Mouse (Mus musculus) kidney, embryonic 15.5 days (tissue): ENCODE results near the gene Ube2j2. TPM values are rescaled to one million over a fixed set of nuclear protein-coding genes. Genes with fewer than 3 reads are reported as not detected.
A peak's percentile ranks its signal among the peaks of the same experiment; 100 is the strongest.

ENCODE experiments used
- ATAC-seq: fragments of 200-750 bp; cut with Nextera tagmentation; replicated peaks from 2 replicates; pipeline ENCODE4 v1.8.0; 2017; ENCODE audit warnings: moderate TSS enrichment; ENCODE audit not compliant: low FRiP score
- H3K27ac ChIP-seq: fragments of 300-500 bp; sonication (generic); 2 replicates; pipeline ENCODE4 v1.5.1; 2015; ENCODE audit warnings: mild to moderate bottlenecking, inconsistent platforms
- H3K27me3 ChIP-seq: fragments of 300-500 bp; sonication (generic); 2 replicates; pipeline ENCODE4 v1.6.1; 2015; ENCODE audit warnings: inconsistent platforms
- H3K36me3 ChIP-seq: fragments of 300-500 bp; sonication (generic); 2 replicates; pipeline ENCODE4 v1.6.1; 2015; ENCODE audit warnings: inconsistent platforms
- H3K4me1 ChIP-seq: fragments of 300-500 bp; sonication (generic); 2 replicates; pipeline ENCODE4 v1.6.1; 2015; ENCODE audit warnings: inconsistent platforms
- H3K4me2 ChIP-seq: fragments of 300-500 bp; sonication (generic); 2 replicates; pipeline ENCODE4 v1.6.1; 2015; ENCODE audit warnings: moderate library complexity, mild to moderate bottlenecking, inconsistent platforms
- H3K4me3 ChIP-seq: fragments of 300-500 bp; sonication (generic); replicated peaks from 2 replicates; pipeline ENCODE4 v1.5.1; 2015; ENCODE audit warnings: mild to moderate bottlenecking, inconsistent platforms
- H3K9ac ChIP-seq: fragments of 300-500 bp; sonication (generic); 2 replicates; pipeline ENCODE4 v1.6.1; 2015; ENCODE audit warnings: mild to moderate bottlenecking, inconsistent platforms
- H3K9me3 ChIP-seq: fragments of 300-500 bp; sonication (generic); replicated peaks from 2 replicates; pipeline ENCODE4 v1.6.1; 2016; ENCODE audit warnings: inconsistent platforms
- WGBS: fragments of 180-500 bp; shearing (Covaris S2); methylation state at CpG from one replicate; pipeline ENCODE4 v1.1.7; 2015; ENCODE audit warnings: mixed read lengths; 5-methylcytosine and 5-hydroxymethylcytosine counted together
- polyA plus RNA-seq: library from polyadenylated mRNA; unstranded; fragments of >200 nt; fragmentation: Nextera tagmentation; extraction: Ambion mirVana; gene quantifications from 2 replicates; pipeline ENCODE4 v1.2.1, GENCODE M21; 2015

Gene Ube2j2
- polyA plus RNA-seq, 1 experiment from 2014 or later = 110 TPM

DNA sequence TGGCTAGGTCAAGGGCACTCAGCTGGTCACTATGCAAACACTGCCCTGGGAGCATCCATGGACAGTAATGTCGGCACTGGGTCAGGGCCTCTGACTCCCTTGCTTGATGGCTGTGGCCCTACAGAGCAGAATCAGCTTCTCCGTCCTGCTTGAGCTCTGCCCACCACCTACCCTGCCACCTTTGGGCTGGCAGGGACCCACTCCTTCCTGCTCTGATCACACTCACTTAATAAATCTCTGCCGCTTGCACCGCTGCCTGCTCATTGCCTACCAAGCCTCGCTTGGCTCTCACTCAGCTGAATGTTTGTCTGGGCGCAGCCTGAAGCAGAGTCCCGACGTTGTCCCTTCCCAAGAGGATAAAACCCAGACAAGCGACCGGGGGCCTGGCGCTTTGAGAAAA lies 36.6 kb upstream of the Ube2j2 start:
- Histone ChIP-seq H3K27me3 (no peaks in the 10 kb centered on the region), H3K4me2 (no peak overlapping the region), H3K9ac (no peak overlapping the region), H3K9me3 (no peaks in the 10 kb centered on the region), H3K4me3 (no peak overlapping the region), H3K4me1 (no peaks in the 10 kb centered on the region), H3K27ac (no peak overlapping the region), H3K36me3 (peaks cover 41% of the 10 kb centered on the region)
- ATAC-seq = no peak
- whole genome bisulfite sequencing = 67% methylated on average over 11 of the region's 11 CpGs

DNA sequence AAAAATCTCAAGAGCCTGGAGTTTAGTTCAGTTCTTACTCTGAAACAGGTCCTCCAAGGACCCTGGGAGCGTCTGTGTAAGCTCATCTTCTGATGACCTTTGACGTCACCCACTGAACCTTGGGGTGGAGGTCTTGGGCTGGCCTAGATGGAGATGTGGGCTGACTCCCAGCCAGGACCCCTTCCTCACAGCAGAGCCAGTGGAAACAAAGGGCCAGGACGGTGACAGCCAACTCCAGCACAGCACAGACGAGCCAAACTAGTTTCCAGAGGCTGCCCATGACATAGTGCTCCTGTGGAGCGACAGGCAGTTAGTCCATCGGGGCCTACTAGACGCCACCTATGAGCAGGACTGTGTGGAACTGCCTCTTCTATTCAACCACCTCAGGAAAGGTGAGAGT lies 35.4 kb upstream of the Ube2j2 start:
- no peak overlapping the region for H3K4me3 ChIP-seq
- WGBS = 83% methylated on average over 7 of the region's 7 CpGs

DNA sequence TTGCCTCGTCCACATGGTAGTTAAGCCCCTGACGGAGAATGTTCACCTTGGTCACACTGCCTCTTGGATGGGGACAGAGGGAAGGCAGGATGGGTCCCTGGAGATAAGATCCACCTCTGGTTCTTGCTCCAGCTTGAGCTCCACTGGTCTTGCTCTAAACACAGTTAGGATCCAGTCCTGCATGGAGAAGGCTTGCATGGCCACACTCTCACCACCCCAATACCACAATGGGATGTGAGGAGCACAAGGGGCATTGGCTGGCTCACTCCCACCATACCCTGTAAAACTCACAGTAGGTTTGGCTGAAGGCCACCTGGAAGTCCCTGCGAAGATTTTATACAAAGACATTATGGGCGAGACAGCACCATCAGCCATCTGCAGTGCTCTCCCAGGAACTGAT lies 34.9 kb upstream of the Ube2j2 start:
- 86% methylated on average over 4 of the region's 4 CpGs for WGBS
- no peak overlapping the region for H3K9ac ChIP-seq
- no peaks in the 10 kb centered on the region for H3K4me1 ChIP-seq
- ATAC-seq = no peak
- no peak overlapping the region for H3K4me3 ChIP-seq
- H3K9me3 ChIP-seq = no peaks in the 10 kb centered on the region
- H3K27ac ChIP-seq = no peak overlapping the region
- H3K36me3 ChIP-seq = peaks cover 23% of the 10 kb centered on the region
- H3K4me2 ChIP-seq = no peak overlapping the region
- H3K27me3 ChIP-seq = no peaks in the 10 kb centered on the region

More for the DNA sequence above, 35.4 kb upstream of the Ube2j2 start:
- Histone ChIP-seq H3K27me3 (no peaks in the 10 kb centered on the region), H3K9me3 (no peaks in the 10 kb centered on the region), H3K4me2 (no peak overlapping the region), H3K27ac (no peak overlapping the region), H3K36me3 (peaks cover 28% of the 10 kb centered on the region), H3K9ac (no peak overlapping the region), H3K4me1 (no peaks in the 10 kb centered on the region)
- ATAC-seq = no peak

DNA sequence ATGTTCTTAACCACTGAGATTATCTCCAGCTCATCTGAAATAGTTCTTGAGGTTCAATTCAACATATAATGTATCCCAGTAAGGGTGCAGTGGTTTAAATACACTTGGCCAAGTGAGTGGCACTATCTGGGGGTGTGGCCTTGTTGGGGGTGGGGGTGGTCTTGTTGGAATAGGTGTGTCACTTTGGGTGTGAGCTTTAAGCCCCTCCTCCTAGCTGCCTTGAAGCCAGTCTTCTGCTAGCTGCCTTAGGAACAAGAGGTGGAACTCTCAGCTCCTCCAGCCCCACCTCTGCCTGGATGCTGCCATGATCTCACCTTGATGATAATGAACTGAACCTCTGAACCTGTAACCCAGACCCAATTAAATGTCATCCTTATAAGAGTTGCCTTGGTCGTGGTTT lies 11.6 kb upstream of the Ube2j2 start:
- no peak overlapping the region for H3K4me2 ChIP-seq

DNA sequence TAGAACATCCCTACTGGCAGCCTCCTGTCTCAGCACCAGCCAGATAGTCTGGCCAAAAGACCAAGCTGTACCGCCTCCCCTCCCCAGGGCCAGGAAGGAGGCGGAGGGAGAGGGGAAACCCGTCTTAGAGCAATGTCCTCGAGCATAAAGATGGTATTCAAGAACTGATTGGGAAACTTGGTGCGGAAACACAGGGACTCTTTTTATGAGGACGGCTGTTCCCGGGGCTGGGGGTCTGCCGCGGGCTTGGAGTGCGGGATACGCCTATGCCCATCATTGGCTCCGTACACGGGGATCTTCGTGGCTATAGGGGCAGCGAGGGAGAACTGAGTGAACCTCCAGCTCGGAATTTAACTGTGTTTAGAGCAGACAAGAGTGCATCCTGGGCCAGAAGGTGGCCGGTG lies 580 bp upstream of the Ube2j2 start:
- peak overlapping the region; percentile 78 for H3K4me2 ChIP-seq
- ATAC-seq = peak; percentile 30
- H3K27me3 ChIP-seq = no peaks in the 10 kb centered on the region
- peaks cover 23% of the 10 kb centered on the region for H3K4me1 ChIP-seq
- peaks cover 16% of the 10 kb centered on the region for H3K36me3 ChIP-seq
- WGBS = under 1% methylated on average over 17 of the region's 17 CpGs
- peak overlapping the region; percentile 88 for H3K27ac ChIP-seq
- H3K9me3 ChIP-seq = no peaks in the 10 kb centered on the region
- peak overlapping the region; percentile 99 for H3K4me3 ChIP-seq
- peak overlapping the region; percentile 95 for H3K9ac ChIP-seq

More for the DNA sequence above, 11.6 kb upstream of the Ube2j2 start:
- ATAC-seq = no peak
- 57% methylated on average over 1 of the region's 1 CpGs for WGBS
- H3K36me3 ChIP-seq = no peaks in the 10 kb centered on the region
- H3K4me3 ChIP-seq = no peak overlapping the region
- H3K9me3 ChIP-seq = no peaks in the 10 kb centered on the region
- 0 out of 2 replicates have a peak, but pooled peaks cover 2% of the 10 kb centered on the region for H3K4me1 ChIP-seq
- no peak overlapping the region for H3K27ac ChIP-seq
- H3K9ac ChIP-seq = no peak overlapping the region
- H3K27me3 ChIP-seq = no peaks in the 10 kb centered on the region

DNA sequence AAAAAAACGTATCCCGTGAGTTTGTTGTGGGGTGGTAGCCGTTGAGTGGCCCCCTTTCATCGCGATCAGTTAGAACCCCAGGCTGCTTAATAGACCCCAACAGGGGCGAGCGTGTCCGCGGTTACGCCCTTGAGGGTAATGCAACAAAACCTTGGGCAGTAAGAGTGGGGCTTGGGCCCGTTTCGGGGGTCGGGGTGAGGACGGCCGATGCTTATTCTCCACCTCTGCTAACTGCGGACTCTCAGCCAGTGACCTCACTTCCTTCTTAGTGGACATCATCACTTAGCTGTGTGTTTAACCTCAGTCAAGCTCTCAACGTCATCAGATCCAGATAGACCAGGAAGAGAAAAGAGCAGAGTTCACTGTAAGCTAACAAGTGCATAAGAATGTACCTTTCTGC lies 640 bp downstream of the Ube2j2 start:
- ATAC-seq = 0 out of 2 replicates have a peak, but pooled peaks have one; percentile 3
- no peaks in the 10 kb centered on the region for H3K9me3 ChIP-seq
- peak overlapping the region; percentile 88 for H3K27ac ChIP-seq
- no peaks in the 10 kb centered on the region for H3K27me3 ChIP-seq
- peak overlapping the region; percentile 99 for H3K4me3 ChIP-seq
- H3K4me1 ChIP-seq = peaks cover 23% of the 10 kb centered on the region
- under 1% methylated on average over 17 of the region's 17 CpGs for WGBS
- peaks cover 28% of the 10 kb centered on the region for H3K36me3 ChIP-seq
- peak overlapping the region; percentile 78 for H3K4me2 ChIP-seq
- peak overlapping the region; percentile 95 for H3K9ac ChIP-seq

DNA sequence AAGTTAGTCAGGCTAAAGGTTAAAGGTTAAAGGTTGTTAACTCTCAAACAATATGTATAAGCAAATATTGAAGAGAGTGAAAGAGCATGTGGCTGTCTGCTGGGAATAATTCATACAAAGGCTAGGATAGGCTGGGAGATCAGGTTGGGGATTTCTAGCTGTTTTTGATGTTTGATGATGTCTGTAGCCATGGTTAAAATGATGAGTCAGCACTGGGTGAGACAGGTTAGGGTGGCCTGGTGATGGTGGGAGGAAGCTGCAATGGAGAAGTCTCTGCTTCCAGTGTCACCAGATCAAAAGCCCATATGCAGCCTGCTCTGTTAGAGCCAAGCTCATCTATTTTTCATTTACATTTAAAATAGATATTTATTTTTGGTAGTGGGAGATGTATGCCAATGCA lies 3.5 kb downstream of the Ube2j2 start:
- ATAC-seq = no peak
- Histone ChIP-seq H3K4me3 (no peak overlapping the region), H3K36me3 (peaks cover 57% of the 10 kb centered on the region), H3K4me2 (no peak overlapping the region), H3K9ac (no peak overlapping the region), H3K27me3 (no peaks in the 10 kb centered on the region), H3K4me1 (peaks cover 23% of the 10 kb centered on the region), H3K9me3 (no peaks in the 10 kb centered on the region), H3K27ac (no peak overlapping the region)

DNA sequence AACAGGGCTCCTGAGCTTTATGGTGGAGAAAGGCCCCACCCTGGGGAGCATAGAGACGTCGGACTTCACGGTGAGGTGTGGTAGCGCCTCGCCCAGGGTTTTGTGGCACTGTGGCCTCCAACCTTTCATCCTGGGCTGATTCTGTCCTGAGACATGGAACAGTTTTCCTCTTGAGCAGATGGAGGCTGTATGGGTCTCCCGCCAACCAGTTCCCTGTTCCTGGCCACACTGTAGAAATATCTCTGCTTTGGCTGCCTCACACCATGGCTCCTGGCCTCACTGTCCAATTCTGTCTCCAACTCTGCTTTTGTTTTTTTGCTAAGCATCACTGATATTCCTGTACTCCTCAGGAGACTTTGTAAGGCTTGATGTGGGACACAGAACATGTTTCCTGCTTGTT lies 11.9 kb downstream of the Ube2j2 start:
- 95% methylated on average over 6 of the region's 6 CpGs for WGBS
- Histone ChIP-seq H3K9me3 (no peaks in the 10 kb centered on the region), H3K4me3 (no peak overlapping the region), H3K4me1 (peaks cover 3% of the 10 kb centered on the region; the same call in 1 of the 2 replicates), H3K27ac (no peak overlapping the region), H3K36me3 (peaks cover 86% of the 10 kb centered on the region), H3K9ac (no peak overlapping the region), H3K4me2 (no peak overlapping the region), H3K27me3 (no peaks in the 10 kb centered on the region)
- ATAC-seq = no peak

DNA sequence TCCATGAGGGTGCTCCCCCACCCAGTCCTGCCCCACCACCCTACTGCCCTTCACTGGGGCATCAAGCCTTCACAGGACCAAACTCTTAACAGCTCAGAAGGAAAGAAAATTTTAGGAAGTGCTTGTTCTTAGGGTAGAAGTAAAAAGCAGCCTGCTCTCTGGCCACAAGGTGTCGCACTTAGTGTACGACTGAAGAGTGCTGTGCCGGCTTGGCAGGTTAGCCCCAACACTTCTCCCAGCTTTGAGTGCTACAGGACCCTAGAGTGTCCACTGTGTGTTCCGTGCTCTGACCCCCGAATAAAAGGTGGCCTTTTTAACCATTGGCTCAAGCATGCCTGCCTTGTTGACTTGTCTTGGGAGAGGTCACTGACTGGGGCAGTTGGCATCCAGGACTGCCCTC lies 15.6 kb downstream of the Ube2j2 start:
- Histone ChIP-seq H3K4me2 (no peak overlapping the region), H3K9me3 (no peaks in the 10 kb centered on the region), H3K9ac (no peak overlapping the region), H3K36me3 (peaks cover 59% of the 10 kb centered on the region), H3K27ac (no peak overlapping the region), H3K27me3 (no peaks in the 10 kb centered on the region), H3K4me1 (peaks cover 33% of the 10 kb centered on the region), H3K4me3 (no peak overlapping the region)
- ATAC-seq = peak; percentile 42; the same call in 1 of the 2 replicates
- WGBS = 4% methylated on average over 5 of the region's 5 CpGs

DNA sequence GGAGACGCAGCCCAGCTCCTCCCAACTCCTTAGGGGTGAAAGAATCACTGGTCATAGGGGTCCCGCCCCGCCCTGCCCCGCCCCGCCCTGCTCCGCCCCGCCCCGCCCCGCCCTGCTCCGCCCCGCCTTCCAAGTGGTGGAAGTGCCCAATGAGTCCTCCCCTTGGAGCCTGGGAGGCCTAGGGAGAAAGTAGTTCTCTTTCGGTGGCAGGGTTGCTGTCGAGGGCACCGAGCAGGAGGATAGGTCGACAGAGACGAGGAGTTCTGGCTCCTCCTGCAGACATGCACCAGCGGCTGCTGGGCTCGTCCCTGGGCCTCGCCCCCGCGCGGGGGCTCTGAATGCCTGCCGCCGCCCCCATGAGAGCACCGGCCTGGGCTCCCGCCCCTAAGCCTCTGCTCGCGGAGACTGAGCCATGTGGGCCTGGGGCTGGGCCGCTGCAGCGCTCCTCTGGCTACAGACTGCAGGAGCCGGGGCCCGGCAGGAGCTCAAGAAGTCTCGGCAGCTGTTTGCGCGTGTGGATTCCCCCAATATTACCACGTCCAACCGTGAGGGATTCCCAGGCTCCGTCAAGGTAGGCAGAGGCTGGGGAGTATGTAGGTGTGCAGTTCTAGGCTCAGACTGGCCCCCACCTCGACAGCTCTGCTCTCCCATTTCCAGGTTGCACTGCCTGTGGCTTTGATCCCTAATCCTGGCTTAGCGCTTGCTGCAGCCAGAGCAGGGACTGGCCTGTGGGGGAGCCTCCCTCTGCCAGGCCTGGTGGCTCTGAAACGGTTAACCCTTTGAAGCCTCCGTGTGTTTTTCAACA lies 18.7 kb downstream of the Ube2j2 start, which contains the start of gene C1qtnf12:
Gene C1qtnf12, plus strand, starts transcription at position 152 of the 805 bp plus-strand sequence.
- H3K36me3 ChIP-seq = peaks cover 59% of the 10 kb centered on the region
- peak within 1 kb of the TSS; percentile 93 for H3K27ac ChIP-seq
- peak; percentile 92 for ATAC-seq
- peak within 1 kb of the TSS; percentile 94 for H3K4me2 ChIP-seq
- H3K9ac ChIP-seq = peak within 1 kb of the TSS; percentile 73
- no peaks in the 10 kb centered on the region for H3K9me3 ChIP-seq
- no peaks in the 10 kb centered on the region for H3K27me3 ChIP-seq
- peaks cover 33% of the 10 kb centered on the region for H3K4me1 ChIP-seq
- under 1% methylated on average over 42 of the region's 42 CpGs for WGBS
- H3K4me3 ChIP-seq = peak within 1 kb of the TSS; percentile 63

DNA sequence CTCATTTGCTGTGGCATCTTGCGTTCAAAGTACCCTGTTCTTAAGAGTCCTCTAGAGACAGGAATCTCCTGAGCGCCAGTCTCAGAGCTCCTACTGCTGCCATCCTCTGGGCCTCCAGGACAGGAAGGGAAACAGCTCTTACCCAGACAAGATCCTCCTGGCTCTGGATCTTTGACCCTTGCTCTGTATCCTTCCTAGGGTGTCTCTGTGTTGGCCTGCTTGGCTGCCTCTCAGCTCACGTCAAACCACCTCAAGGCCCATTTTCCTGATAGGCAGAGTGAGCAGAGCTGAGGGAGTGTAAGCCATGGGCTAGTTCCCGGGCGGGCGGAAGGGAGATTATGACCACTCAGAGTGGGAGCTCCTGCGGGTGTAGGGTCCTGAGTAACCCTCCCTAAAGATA lies 19.5 kb downstream of the Ube2j2 start:
- WGBS = 41% methylated on average over 7 of the region's 7 CpGs
- Histone ChIP-seq H3K27ac (peak overlapping the region; percentile 93), H3K27me3 (no peaks in the 10 kb centered on the region), H3K9me3 (no peaks in the 10 kb centered on the region), H3K4me1 (peaks cover 35% of the 10 kb centered on the region), H3K4me3 (peak overlapping the region; percentile 63), H3K9ac (peak overlapping the region; percentile 73), H3K4me2 (peak overlapping the region; percentile 94), H3K36me3 (peaks cover 56% of the 10 kb centered on the region)
- no peak for ATAC-seq

DNA sequence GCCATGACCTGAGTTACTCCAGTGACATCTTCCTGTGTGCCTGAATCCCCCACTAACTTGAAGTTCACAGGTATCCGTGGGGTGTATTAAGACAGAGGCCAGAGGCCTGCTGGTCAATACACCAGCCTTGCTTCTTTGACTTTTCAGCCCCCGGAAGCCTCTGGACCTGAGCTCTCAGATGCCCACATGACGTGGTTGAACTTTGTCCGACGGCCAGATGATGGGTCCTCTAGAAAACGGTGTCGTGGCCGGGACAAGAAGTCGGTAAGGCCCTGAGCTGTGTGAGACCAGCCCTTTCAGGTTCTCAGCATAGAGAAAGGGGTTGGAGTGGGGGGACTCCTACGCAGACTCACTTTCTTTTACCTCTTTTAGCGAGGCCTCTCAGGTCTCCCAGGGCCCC lies 20.8 kb downstream of the Ube2j2 start:
- ATAC-seq = no peak
- 88% methylated on average over 11 of the region's 11 CpGs for WGBS
- Histone ChIP-seq H3K4me1 (peaks cover 44% of the 10 kb centered on the region), H3K9ac (no peak overlapping the region), H3K36me3 (peaks cover 46% of the 10 kb centered on the region), H3K9me3 (no peaks in the 10 kb centered on the region), H3K4me3 (no peak overlapping the region), H3K27me3 (no peaks in the 10 kb centered on the region), H3K4me2 (0 out of 2 replicates have a peak overlapping the region, but pooled peaks have one; percentile 94), H3K27ac (no peak overlapping the region)
